Mouse (Mus musculus) hindbrain, embryonic 14.5 days (tissue): ENCODE data around the gene Ipo11. TPM values are rescaled to one million over a fixed set of nuclear protein-coding genes. Genes with fewer than 3 reads are reported as not detected.
A peak's percentile ranks its signal among the peaks of the same experiment; 100 is the strongest.

Source experiments
- ATAC-seq: fragments of 200-750 bp; cut with Nextera tagmentation; 2 replicates; pipeline ENCODE4 v1.8.0; 2017; ENCODE audit warnings: moderate number of reproducible peaks, mild to moderate bottlenecking, moderate TSS enrichment, moderate library complexity; ENCODE audit not compliant: low FRiP score
- DNase-seq: peaks from one replicate; pipeline ENCODE4 v3.0.0-alpha.2; 2015; ENCODE audit warnings: low spot score
- H3K27ac ChIP-seq: fragments of 300-500 bp; sonication (generic); 2 replicates; pipeline ENCODE4 v1.5.1; 2014; ENCODE audit warnings: mild to moderate bottlenecking, moderate library complexity
- H3K27me3 ChIP-seq: fragments of 300-500 bp; sonication (generic); 2 replicates; pipeline ENCODE4 v1.6.1; 2014; ENCODE audit warnings: mild to moderate bottlenecking, low read length, mixed read lengths; ENCODE audit not compliant: control insufficient read depth, insufficient read depth
- H3K36me3 ChIP-seq: fragments of 300-500 bp; sonication (generic); replicated peaks from 2 replicates; pipeline ENCODE4 v1.6.1; 2014; ENCODE audit not compliant: control insufficient read depth, insufficient read depth
- H3K4me1 ChIP-seq: fragments of 300-500 bp; sonication (generic); replicated peaks from 2 replicates; pipeline ENCODE4 v1.6.1; 2014; ENCODE audit warnings: antibody characterized with exemption, low read length, mixed read lengths; ENCODE audit not compliant: control insufficient read depth, insufficient read depth
- H3K4me2 ChIP-seq: fragments of 300-500 bp; sonication (generic); replicated peaks from 2 replicates; pipeline ENCODE4 v1.6.1; 2014; ENCODE audit warnings: mild to moderate bottlenecking, moderate library complexity
- H3K4me3 ChIP-seq: fragments of 300-500 bp; sonication (generic); replicated peaks from 2 replicates; pipeline ENCODE4 v1.5.1; 2014; ENCODE audit warnings: mild to moderate bottlenecking, low read length
- H3K9ac ChIP-seq: fragments of 300-500 bp; sonication (generic); 2 replicates; pipeline ENCODE4 v1.6.1; 2014
- H3K9me3 ChIP-seq: fragments of 300-500 bp; sonication (generic); 2 replicates; pipeline ENCODE4 v1.6.1; 2016; ENCODE audit warnings: low read length; ENCODE audit not compliant: control insufficient read depth
- WGBS: fragments of 180-500 bp; shearing (Covaris S2); extraction: QIAGEN DNeasy Blood & Tissue Kit; methylation state at CpG from one replicate; pipeline ENCODE4 v1.1.7; 2014; 5-methylcytosine and 5-hydroxymethylcytosine counted together
- polyA plus RNA-seq: library from polyadenylated mRNA; unstranded; fragments of >200 nt; fragmentation: Nextera tagmentation; extraction: Ambion mirVana; gene quantifications from 2 replicates; pipeline ENCODE4 v1.2.1, GENCODE M21; 2014

The Ipo11 gene
- 45.0 and 46.2 TPM in 2 replicates for polyA plus RNA-seq

- under 1% methylated on average over 83 of the region's 84 CpGs for WGBS
- no peaks in the 10 kb centered on the region for H3K27me3 ChIP-seq
- peak; percentile 98 for ATAC-seq
- H3K4me3 ChIP-seq: peak within 1 kb of the TSS; percentile 88
- DNase-seq: peak; percentile 99
- H3K9ac ChIP-seq: peak within 1 kb of the TSS; percentile 88
- H3K4me1 ChIP-seq: peaks cover 6% of the 10 kb centered on the region
- H3K9me3 ChIP-seq: no peaks in the 10 kb centered on the region
- H3K4me2 ChIP-seq: peak within 1 kb of the TSS; percentile 62
- H3K36me3 ChIP-seq: no peaks in the 10 kb centered on the region
- peak within 1 kb of the TSS; percentile 88 for H3K27ac ChIP-seq
These were observed at the start of gene Ipo11 for GRCm38 (mm10) chr13:106936256-106937137. TSS of gene Ipo11 (minus strand) at chr13:106936958.

- ATAC-seq (no peak), DNase-seq (no peak)
- H3K9ac ChIP-seq: no peak overlapping the region
- H3K27me3 ChIP-seq: no peaks in the 10 kb centered on the region
- no peak overlapping the region for H3K4me3 ChIP-seq
- no peaks in the 10 kb centered on the region for H3K4me1 ChIP-seq
- no peak overlapping the region for H3K27ac ChIP-seq
- peaks cover 68% of the 10 kb centered on the region for H3K36me3 ChIP-seq
- 96% methylated on average over 4 of the region's 4 CpGs for WGBS
- H3K9me3 ChIP-seq: no peaks in the 10 kb centered on the region
- no peak overlapping the region for H3K4me2 ChIP-seq
These were observed 24.7 kb upstream of the Ipo11 start for GRCm38 (mm10) chr13:106961496-106961895.

- Histone ChIP-seq H3K4me2 (no peak overlapping the region), H3K9me3 (no peaks in the 10 kb centered on the region), H3K4me1 (no peaks in the 10 kb centered on the region), H3K27me3 (no peaks in the 10 kb centered on the region), H3K9ac (no peak overlapping the region), H3K4me3 (no peak overlapping the region), H3K36me3 (peaks cover 77% of the 10 kb centered on the region), H3K27ac (no peak overlapping the region)
- no peak for DNase-seq
- no peak for ATAC-seq
- 92% methylated on average over 3 of the region's 3 CpGs for WGBS
These were observed 23.8 kb upstream of the Ipo11 start for GRCm38 (mm10) chr13:106960557-106960956.

- 94% methylated on average over 3 of the region's 3 CpGs for WGBS
- ATAC-seq (no peak), DNase-seq (no peak)
- Histone ChIP-seq H3K4me2 (no peak overlapping the region), H3K27ac (no peak overlapping the region), H3K27me3 (no peaks in the 10 kb centered on the region), H3K9me3 (no peaks in the 10 kb centered on the region), H3K9ac (no peak overlapping the region), H3K36me3 (peaks cover 81% of the 10 kb centered on the region), H3K4me1 (no peaks in the 10 kb centered on the region), H3K4me3 (no peak overlapping the region)
These were observed 21.5 kb upstream of the Ipo11 start for GRCm38 (mm10) chr13:106958286-106958685.

- no peaks in the 10 kb centered on the region for H3K27me3 ChIP-seq
- ATAC-seq (no peak), DNase-seq (no peak)
- no peaks in the 10 kb centered on the region for H3K4me1 ChIP-seq
- H3K36me3 ChIP-seq: peaks cover 81% of the 10 kb centered on the region
- no peak overlapping the region for H3K9ac ChIP-seq
- WGBS: 92% methylated on average over 4 of the region's 4 CpGs
- no peaks in the 10 kb centered on the region for H3K9me3 ChIP-seq
- no peak overlapping the region for H3K4me3 ChIP-seq
- no peak overlapping the region for H3K4me2 ChIP-seq
- no peak overlapping the region for H3K27ac ChIP-seq
These were observed 20.8 kb upstream of the Ipo11 start for GRCm38 (mm10) chr13:106957554-106957953.

- DNase-seq (no peak), ATAC-seq (no peak)
- 93% methylated on average over 3 of the region's 3 CpGs for WGBS
- Histone ChIP-seq H3K27ac (no peak overlapping the region), H3K4me3 (no peak overlapping the region), H3K9ac (no peak overlapping the region), H3K4me1 (no peaks in the 10 kb centered on the region), H3K36me3 (peaks cover 85% of the 10 kb centered on the region), H3K4me2 (no peak overlapping the region), H3K27me3 (no peaks in the 10 kb centered on the region), H3K9me3 (no peaks in the 10 kb centered on the region)
These were observed 18.1 kb upstream of the Ipo11 start for GRCm38 (mm10) chr13:106954880-106955279.

- Histone ChIP-seq H3K9ac (peak overlapping the region; percentile 82), H3K4me1 (peaks cover 11% of the 10 kb centered on the region), H3K27me3 (no peaks in the 10 kb centered on the region), H3K36me3 (peaks cover 34% of the 10 kb centered on the region), H3K4me2 (peak overlapping the region; percentile 77), H3K27ac (no peak overlapping the region), H3K9me3 (no peaks in the 10 kb centered on the region), H3K4me3 (peak overlapping the region; percentile 82)
- ATAC-seq: no peak
- 6% methylated on average over 6 of the region's 6 CpGs for WGBS
- DNase-seq: no peak
These were observed 10.8 kb upstream of the Ipo11 start for GRCm38 (mm10) chr13:106947583-106947982.

- under 1% methylated on average over 68 of the region's 68 CpGs for WGBS
- peak; percentile 92 for DNase-seq
- no peaks in the 10 kb centered on the region for H3K9me3 ChIP-seq
- peak within 1 kb of the TSS; percentile 82 for H3K4me3 ChIP-seq
- H3K36me3 ChIP-seq: peaks cover 27% of the 10 kb centered on the region
- H3K27me3 ChIP-seq: no peaks in the 10 kb centered on the region
- H3K4me1 ChIP-seq: peaks cover 11% of the 10 kb centered on the region
- peak within 1 kb of the TSS; percentile 82 for H3K9ac ChIP-seq
- ATAC-seq: peak; percentile 99
- peak within 1 kb of the TSS; percentile 77 for H3K4me2 ChIP-seq
- peak within 1 kb of the TSS; percentile 62 for H3K27ac ChIP-seq
These were observed 10.1 kb upstream of the Ipo11 start, which contains the start of gene Dimt1 for GRCm38 (mm10) chr13:106946594-106947540. TSS of gene Dimt1 (plus strand) at chr13:106947127.

- Histone ChIP-seq H3K27me3 (no peaks in the 10 kb centered on the region), H3K4me2 (no peak overlapping the region), H3K4me1 (peaks cover 11% of the 10 kb centered on the region), H3K9ac (no peak overlapping the region), H3K27ac (no peak overlapping the region), H3K9me3 (no peaks in the 10 kb centered on the region), H3K36me3 (peaks cover 15% of the 10 kb centered on the region), H3K4me3 (no peak overlapping the region)
- DNase-seq (no peak), ATAC-seq (no peak)
- WGBS: 82% methylated on average over 9 of the region's 9 CpGs
These were observed 8.8 kb upstream of the Ipo11 start for GRCm38 (mm10) chr13:106945518-106945917.
